Mouse (Mus musculus) limb, embryonic 11.5 days (tissue): Measurements from ENCODE around the gene Uba2. TPM values are rescaled to one million over a fixed set of nuclear protein-coding genes. Genes with fewer than 3 reads are reported as not detected.

Experiments used
- ATAC-seq: fragments of 200-750 bp; cut with Nextera tagmentation; 2 replicates; pipeline ENCODE4 v1.8.0; 2017; ENCODE audit warnings: low read depth; ENCODE audit not compliant: insufficient number of reproducible peaks, low FRiP score, low TSS enrichment
- DNase-seq: peaks from one replicate; pipeline ENCODE4 v3.0.0-alpha.2; 2015; ENCODE audit warnings: low spot score
- H3K27ac ChIP-seq: fragments of 300-500 bp; sonication (generic); replicated peaks from 2 replicates; pipeline ENCODE4 v1.5.1; 2014; ENCODE audit warnings: low read depth, mild to moderate bottlenecking, low read length
- H3K27me3 ChIP-seq: fragments of 300-500 bp; sonication (generic); 2 replicates; pipeline ENCODE4 v1.6.1; 2014; ENCODE audit warnings: mild to moderate bottlenecking, low read length, mixed read lengths; ENCODE audit not compliant: control insufficient read depth, insufficient read depth
- H3K36me3 ChIP-seq: fragments of 300-500 bp; sonication (generic); 2 replicates; pipeline ENCODE4 v1.6.1; 2014; ENCODE audit warnings: mild to moderate bottlenecking, low read length, moderate library complexity, mixed read lengths; ENCODE audit not compliant: control insufficient read depth, insufficient read depth
- H3K4me1 ChIP-seq: fragments of 300-500 bp; sonication (generic); 2 replicates; pipeline ENCODE4 v1.6.1; 2014; ENCODE audit warnings: low read length, mixed read lengths; ENCODE audit not compliant: control insufficient read depth, insufficient read depth
- H3K4me2 ChIP-seq: fragments of 300-500 bp; sonication (generic); 2 replicates; pipeline ENCODE4 v1.6.1; 2014; ENCODE audit warnings: low read depth, mild to moderate bottlenecking, moderate library complexity; ENCODE audit not compliant: severe bottlenecking
- H3K4me3 ChIP-seq: fragments of 300-500 bp; sonication (generic); 2 replicates; pipeline ENCODE4 v1.5.1; 2014; ENCODE audit warnings: low read depth, low read length
- H3K9ac ChIP-seq: fragments of 300-500 bp; sonication (generic); 2 replicates; pipeline ENCODE4 v1.6.1; 2014; ENCODE audit warnings: mild to moderate bottlenecking, low read length
- H3K9me3 ChIP-seq: fragments of 300-500 bp; sonication (generic); 2 replicates; pipeline ENCODE4 v1.6.1; 2016; ENCODE audit warnings: low read length; ENCODE audit not compliant: control insufficient read depth
- WGBS: fragments of 180-500 bp; shearing (Covaris S2); extraction: QIAGEN DNeasy Blood & Tissue Kit; methylation state at CpG from one replicate; pipeline ENCODE4 v1.1.7; 2014; 5-methylcytosine and 5-hydroxymethylcytosine counted together
- polyA plus RNA-seq: library from polyadenylated mRNA; unstranded; fragments of >200 nt; fragmentation: Nextera tagmentation; extraction: Ambion mirVana; gene quantifications from 2 replicates; pipeline ENCODE4 v1.2.1, GENCODE M21; 2014

Uba2 gene
- polyA plus RNA-seq, 1 experiment from 2014 or later = 284 TPM

- H3K36me3 ChIP-seq = peaks cover 24% of the 10 kb centered on the region
- WGBS = 95% methylated on average over 2 of the region's 2 CpGs
- no peak for ATAC-seq
- no peak for DNase-seq
- H3K9me3 ChIP-seq = no peaks in the 10 kb centered on the region
- no peaks in the 10 kb centered on the region for H3K27me3 ChIP-seq
- no peak overlapping the region for H3K4me2 ChIP-seq
- no peak overlapping the region for H3K9ac ChIP-seq
- no peak overlapping the region for H3K4me3 ChIP-seq
- no peaks in the 10 kb centered on the region for H3K4me1 ChIP-seq
- no peak overlapping the region for H3K27ac ChIP-seq
Measured at GRCm38 (mm10) chr7:34200829-34201228, 31.4 kb upstream of the Uba2 start.

GRCm38 (mm10) chr7:34198346-34198745 lies 28.9 kb upstream of the Uba2 start:
- H3K4me2 ChIP-seq = no peak overlapping the region
- no peak overlapping the region for H3K4me3 ChIP-seq
- no peak overlapping the region for H3K9ac ChIP-seq
- WGBS = 49% methylated on average over 3 of the region's 3 CpGs
- H3K4me1 ChIP-seq = no peaks in the 10 kb centered on the region
- no peak for DNase-seq
- H3K27ac ChIP-seq = no peak overlapping the region
- H3K9me3 ChIP-seq = no peaks in the 10 kb centered on the region
- H3K27me3 ChIP-seq = no peaks in the 10 kb centered on the region
- ATAC-seq = no peak
- H3K36me3 ChIP-seq = peaks cover 11% of the 10 kb centered on the region

- peak; percentile 96 for ATAC-seq
- 3% methylated on average over 70 of the region's 70 CpGs for WGBS
Measured at GRCm38 (mm10) chr7:34196132-34197128, 27.0 kb upstream of the Uba2 start, which contains the start of gene Pdcd2l. Pdcd2l (minus strand) TSS chr7:34196661.

GRCm38 (mm10) chr7:34195632-34196031 lies 26.2 kb upstream of the Uba2 start:
- Histone ChIP-seq H3K9ac (peak overlapping the region; percentile 90), H3K27ac (no peak overlapping the region), H3K27me3 (no peaks in the 10 kb centered on the region), H3K36me3 (0 out of 2 replicates have a peak, but pooled peaks cover 2% of the 10 kb centered on the region), H3K9me3 (no peaks in the 10 kb centered on the region), H3K4me1 (no peaks in the 10 kb centered on the region), H3K4me3 (peak overlapping the region; percentile 98), H3K4me2 (peak overlapping the region; percentile 53)
- 59% methylated on average over 3 of the region's 3 CpGs for WGBS
- ATAC-seq = no peak
- peak; percentile 20 for DNase-seq

More at GRCm38 (mm10) chr7:34196132-34197128, 27.0 kb upstream of the Uba2 start, which contains the start of gene Pdcd2l:
- Histone ChIP-seq H3K9ac (peak within 1 kb of the TSS; percentile 90), H3K36me3 (peaks cover 2% of the 10 kb centered on the region; the same call in 1 of the 2 replicates), H3K27ac (no peak within 1 kb of the TSS), H3K9me3 (no peaks in the 10 kb centered on the region), H3K4me3 (peak within 1 kb of the TSS; percentile 98), H3K4me2 (peak within 1 kb of the TSS; percentile 53), H3K27me3 (no peaks in the 10 kb centered on the region), H3K4me1 (no peaks in the 10 kb centered on the region)
- DNase-seq = peak; percentile 94

- Histone ChIP-seq H3K9me3 (no peaks in the 10 kb centered on the region), H3K36me3 (peaks cover 10% of the 10 kb centered on the region; the same call in 1 of the 2 replicates), H3K27me3 (no peaks in the 10 kb centered on the region), H3K4me3 (no peak overlapping the region), H3K4me2 (no peak overlapping the region), H3K4me1 (no peaks in the 10 kb centered on the region), H3K9ac (no peak overlapping the region), H3K27ac (no peak overlapping the region)
- ATAC-seq (no peak), DNase-seq (peak; percentile 16)
- WGBS = 94% methylated on average over 6 of the region's 6 CpGs
Measured at GRCm38 (mm10) chr7:34192825-34193224, 23.4 kb upstream of the Uba2 start.

- DNase-seq (no peak), ATAC-seq (no peak)
- WGBS = 91% methylated on average over 12 of the region's 12 CpGs
- H3K27me3 ChIP-seq = no peaks in the 10 kb centered on the region
- H3K4me3 ChIP-seq = no peak overlapping the region
- H3K9ac ChIP-seq = no peak overlapping the region
- no peak overlapping the region for H3K4me2 ChIP-seq
- no peak overlapping the region for H3K27ac ChIP-seq
- H3K9me3 ChIP-seq = no peaks in the 10 kb centered on the region
- H3K4me1 ChIP-seq = no peaks in the 10 kb centered on the region
- H3K36me3 ChIP-seq = peaks cover 15% of the 10 kb centered on the region; the same call in 1 of the 2 replicates
Measured at GRCm38 (mm10) chr7:34189376-34189989, 20.1 kb upstream of the Uba2 start.

- H3K9ac ChIP-seq = no peak overlapping the region
- no peak overlapping the region for H3K4me3 ChIP-seq
- no peaks in the 10 kb centered on the region for H3K27me3 ChIP-seq
- H3K27ac ChIP-seq = no peak overlapping the region
- no peak for DNase-seq
- no peaks in the 10 kb centered on the region for H3K9me3 ChIP-seq
- peaks cover 11% of the 10 kb centered on the region; the same call in 1 of the 2 replicates for H3K36me3 ChIP-seq
- H3K4me2 ChIP-seq = no peak overlapping the region
- 84% methylated on average over 3 of the region's 3 CpGs for WGBS
- no peak for ATAC-seq
- no peaks in the 10 kb centered on the region for H3K4me1 ChIP-seq
Measured at GRCm38 (mm10) chr7:34183794-34184193, 14.4 kb upstream of the Uba2 start.

- Histone ChIP-seq H3K27ac (no peak overlapping the region), H3K27me3 (no peaks in the 10 kb centered on the region), H3K4me2 (no peak overlapping the region), H3K4me1 (no peaks in the 10 kb centered on the region), H3K9ac (no peak overlapping the region), H3K4me3 (no peak overlapping the region), H3K36me3 (peaks cover 9% of the 10 kb centered on the region; the same call in 1 of the 2 replicates), H3K9me3 (no peaks in the 10 kb centered on the region)
- 0 out of 2 replicates have a peak, but pooled peaks have one; percentile 39 for ATAC-seq
- WGBS = 88% methylated on average over 13 of the region's 13 CpGs
- DNase-seq = peak; percentile 32
Measured at GRCm38 (mm10) chr7:34183356-34183755, 14.0 kb upstream of the Uba2 start.
